Mouse (Mus musculus) E14TG2a.4 (cell line): ENCODE results near the gene Slc39a7.

Experiments used
- CTCF ChIP-seq: conservative IDR thresholded peaks from 2 replicates; pipeline ENCODE4 v1.5.1; 2014; ENCODE audit warnings: low read length
- NANOG ChIP-seq: IDR thresholded peaks from 2 replicates; pipeline ENCODE4 v1.6.1; 2014; ENCODE audit warnings: borderline replicate concordance, low read length, mixed read lengths

DNA sequence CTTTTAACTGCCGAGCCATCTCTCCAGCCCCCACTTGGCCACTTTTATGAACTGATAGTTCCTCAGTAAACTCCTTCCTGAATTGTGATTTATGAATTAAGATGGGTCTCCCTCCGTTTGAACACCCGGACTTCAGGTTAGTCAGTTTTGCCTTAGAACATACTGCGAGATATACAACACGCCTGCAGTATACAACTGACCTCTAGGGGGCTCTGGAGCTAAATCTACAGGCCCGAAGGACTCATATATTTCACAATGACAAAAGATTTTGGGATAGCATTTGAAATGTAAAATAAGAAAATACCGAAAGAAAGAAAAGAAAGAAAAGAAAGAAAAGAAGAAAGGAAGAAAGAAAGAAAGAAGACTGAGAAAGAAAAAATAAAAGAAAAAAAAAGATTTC, 43.8 kb upstream of the Slc39a7 start:
- TF ChIP-seq CTCF (peak; percentile 91), NANOG (no peak)
